Mouse (Mus musculus): Measurements from ENCODE around the gene Extl1. TPM values are rescaled to one million over a fixed set of nuclear protein-coding genes. Genes with fewer than 3 reads are reported as not detected.
A peak's percentile ranks its signal among the peaks of the same experiment; 100 is the strongest.
"Not testable (repeated sequence)": the region's sequence is repeated elsewhere in the genome, so short reads cannot be mapped to it uniquely, and the experiment has no call there.

The Extl1 gene
- 1 to 10 TPM in 2 of 3 experiments, under 1 TPM in 1; 0.21 to 1.3 (median 1.0) TPM for polyA plus RNA-seq (2017; shearing (Covaris generic))

GRCm38 (mm10) chr4:134383750-134384149 lies at the start of gene Extl1:
Gene Extl1, minus strand, starts transcription at chr4:134383850.
- not testable (repeated sequence) for ATAC-seq

- ATAC-seq = no peak
Observed at GRCm38 (mm10) chr4:134432686-134433360, 49.2 kb upstream of the Extl1 start.

- ATAC-seq = no peak
Observed at GRCm38 (mm10) chr4:134430381-134431004, 46.8 kb upstream of the Extl1 start.

- no peak for ATAC-seq
Observed at GRCm38 (mm10) chr4:134425088-134425487, 41.4 kb upstream of the Extl1 start.

GRCm38 (mm10) chr4:134423949-134424348 lies 40.3 kb upstream of the Extl1 start:
- no peak for ATAC-seq

- ATAC-seq = no peak
Observed at GRCm38 (mm10) chr4:134421971-134422370, 38.3 kb upstream of the Extl1 start.

GRCm38 (mm10) chr4:134417111-134417510 lies 33.5 kb upstream of the Extl1 start:
- ATAC-seq = no peak

- no peak for ATAC-seq
Observed at GRCm38 (mm10) chr4:134416602-134417001, 33.0 kb upstream of the Extl1 start.

GRCm38 (mm10) chr4:134416177-134416576 lies 32.5 kb upstream of the Extl1 start:
- no peak for ATAC-seq

GRCm38 (mm10) chr4:134409286-134409685 lies 25.6 kb upstream of the Extl1 start:
- no peak for ATAC-seq

GRCm38 (mm10) chr4:134403721-134404120 lies 20.1 kb upstream of the Extl1 start:
- ATAC-seq = no peak

- ATAC-seq = no peak
Observed at GRCm38 (mm10) chr4:134402571-134403262, 19.1 kb upstream of the Extl1 start.

GRCm38 (mm10) chr4:134401856-134402570 lies 18.4 kb upstream of the Extl1 start:
- ATAC-seq = no peak

GRCm38 (mm10) chr4:134401181-134401661 lies 17.6 kb upstream of the Extl1 start:
- ATAC-seq = no peak

GRCm38 (mm10) chr4:134400206-134400605 lies 16.6 kb upstream of the Extl1 start:
- no peak for ATAC-seq

- ATAC-seq = no peak
Observed at GRCm38 (mm10) chr4:134397732-134398131, 14.1 kb upstream of the Extl1 start.

- no peak for ATAC-seq
Observed at GRCm38 (mm10) chr4:134397121-134397520, 13.5 kb upstream of the Extl1 start.

- ATAC-seq = peak; percentile 100
Observed at GRCm38 (mm10) chr4:134395977-134396825, 12.6 kb upstream of the Extl1 start, which contains the start of gene Pafah2. Gene Pafah2, plus strand, starts transcription at chr4:134396320.

GRCm38 (mm10) chr4:134395142-134395541 lies 11.5 kb upstream of the Extl1 start:
- no peak for ATAC-seq

GRCm38 (mm10) chr4:134393026-134393425 lies 9.4 kb upstream of the Extl1 start:
- ATAC-seq = no peak

GRCm38 (mm10) chr4:134392595-134392994 lies 8.9 kb upstream of the Extl1 start:
- ATAC-seq = no peak

- ATAC-seq = no peak
Observed at GRCm38 (mm10) chr4:134391636-134392035, 8.0 kb upstream of the Extl1 start.

Data from inflammation-experienced regulatory T-cells, adult 6 months (primary cell).